Mouse (Mus musculus) CD4-positive, CD25-positive, alpha-beta regulatory T cell, adult 4 months (primary cell): Measurements from ENCODE around the gene Ofcc1. TPM values are rescaled to one million over a fixed set of nuclear protein-coding genes. Genes with fewer than 3 reads are reported as not detected.

Source experiments
- ATAC-seq: one replicate; pipeline ENCODE4 v1.8.0; 2017
- polyA plus RNA-seq, 2 experiments: library from polyadenylated mRNA; unstranded; fragments of 100-300 nt; shearing (Covaris generic); gene quantifications; one replicate each; pipeline ENCODE4 v1.2.1; 2017

The Ofcc1 gene
- polyA plus RNA-seq, 2 experiments from 2014 or later = not detected

DNA sequence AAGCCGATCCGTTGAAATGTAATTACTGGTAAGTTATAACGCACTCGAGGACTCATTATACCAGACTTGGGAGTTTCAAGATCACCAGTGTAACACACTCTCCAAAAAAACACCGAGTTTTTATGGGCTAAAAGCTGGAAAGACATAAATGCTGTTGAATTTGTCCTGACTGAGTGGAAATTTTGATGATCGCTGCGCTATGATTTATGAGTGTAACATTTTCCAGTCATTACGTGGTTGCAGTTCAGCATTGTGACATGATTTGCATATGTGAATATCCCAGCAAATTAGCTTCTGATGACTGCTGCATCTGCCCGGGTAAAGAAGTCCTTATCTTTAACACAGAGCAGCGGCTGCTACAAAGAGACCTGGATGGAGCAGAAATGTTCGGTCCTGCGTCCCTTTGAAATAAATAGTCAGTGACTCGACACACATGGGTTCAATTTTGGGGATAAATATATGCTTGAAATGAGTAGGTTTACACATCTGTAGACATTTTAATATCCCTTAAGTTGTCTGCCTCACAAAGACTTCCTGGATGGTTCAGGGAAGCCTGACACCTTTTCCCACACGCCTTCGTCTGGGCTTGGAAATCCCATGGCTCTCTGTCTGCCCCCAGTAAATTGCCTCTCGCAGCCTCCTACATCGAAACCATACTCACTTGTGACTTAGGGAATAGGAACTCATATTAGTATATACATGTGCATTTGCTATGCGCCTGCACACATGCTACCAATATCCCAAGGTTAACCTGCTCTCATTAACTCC lies 381.8 kb downstream of the Ofcc1 start:
- ATAC-seq = no peak

DNA sequence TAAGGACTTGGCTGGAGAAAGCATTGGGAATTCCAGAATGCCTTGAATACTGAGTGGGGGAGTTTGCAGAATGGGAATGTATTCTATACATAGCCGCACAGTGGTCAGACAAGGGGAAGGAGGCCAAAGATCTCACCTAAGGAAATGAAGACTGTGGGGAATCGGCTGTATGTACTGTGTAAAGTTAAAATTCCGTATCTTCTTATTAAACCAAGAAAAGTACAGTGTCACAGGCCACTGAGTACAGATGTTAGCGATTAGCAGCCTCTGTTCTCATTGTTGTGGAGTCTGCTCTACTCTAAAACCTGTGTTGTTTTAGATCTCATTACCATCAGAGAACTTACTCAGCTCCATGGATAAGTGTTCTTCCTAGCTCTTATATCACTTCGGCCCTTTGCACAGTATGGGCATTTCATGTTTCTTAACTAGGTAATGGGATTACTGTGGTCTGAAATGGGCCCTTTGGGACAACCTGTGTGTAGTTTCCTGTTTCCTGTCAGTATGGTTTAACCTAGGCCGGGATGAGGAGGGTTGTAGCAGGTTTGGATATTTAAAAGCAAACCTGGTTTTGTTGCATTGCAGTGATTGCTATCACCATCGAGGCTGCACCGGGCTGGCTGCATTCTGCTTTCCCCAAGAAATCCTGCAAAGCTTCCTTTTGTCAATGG lies 392.8 kb downstream of the Ofcc1 start:
- no peak for ATAC-seq

GRCm38 (mm10) chr13:39957226-39957625 lies 404.0 kb downstream of the Ofcc1 start:
- ATAC-seq = no peak

DNA sequence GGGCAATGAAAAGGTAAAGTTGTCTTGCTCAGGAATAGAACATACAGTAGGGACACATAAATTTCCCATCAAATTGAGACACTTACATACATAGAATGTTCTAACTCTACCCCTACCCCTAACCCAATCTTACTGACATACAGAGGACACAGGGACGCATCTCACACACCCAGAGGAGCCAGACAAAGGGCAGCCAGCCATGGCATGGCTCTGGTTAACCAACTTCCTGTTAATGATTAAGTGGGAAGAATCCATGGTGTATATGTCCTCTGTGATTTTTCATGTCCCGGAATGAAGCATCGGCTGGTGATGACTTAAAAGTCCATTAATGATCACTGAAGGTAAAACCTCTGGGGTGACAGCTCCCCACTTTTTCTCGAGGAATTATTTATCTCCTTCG lies 405.2 kb downstream of the Ofcc1 start:
- ATAC-seq = no peak
